Mouse (Mus musculus): ENCODE results near the gene Rnaseh1. TPM values are rescaled to one million over a fixed set of nuclear protein-coding genes. Genes with fewer than 3 reads are reported as not detected.

The Rnaseh1 gene
- polyA plus RNA-seq, 1 experiment from 2014 or later = 28.8 TPM

- DNase-seq (ENCODE audit: low spot score, missing footprints) (no peak), ATAC-seq (ENCODE audit: low FRiP score) (no peak)
- Histone ChIP-seq H3K9me3 (ENCODE audit: control insufficient read depth, low read length) (no peaks in the 10 kb centered on the region), H3K4me1 (ENCODE audit: control insufficient read depth, insufficient read depth, low read length) (no peaks in the 10 kb centered on the region), H3K4me3 (ENCODE audit: low read depth, low read length) (no peak overlapping the region), H3K36me3 (ENCODE audit: control insufficient read depth, insufficient read depth, low read length) (0 out of 2 replicates have a peak, but pooled peaks cover 3% of the 10 kb centered on the region), H3K27me3 (ENCODE audit: control insufficient read depth, insufficient read depth, low read length) (no peaks in the 10 kb centered on the region), H3K4me2 (no peak overlapping the region), H3K9ac (ENCODE audit: low read length) (no peak overlapping the region), H3K27ac (ENCODE audit: low read depth, low read length) (no peak overlapping the region)
- WGBS = 73% methylated on average over 3 of the region's 3 CpGs
Observed at GRCm38 (mm10) chr12:28685771-28686170, 36.4 kb downstream of the Rnaseh1 start.

GRCm38 (mm10) chr12:28686199-28686879 is 36.9 kb downstream of the Rnaseh1 start:
- no peak for ATAC-seq (ENCODE audit: low FRiP score)
- H3K27ac ChIP-seq (ENCODE audit: low read depth, low read length) = no peak overlapping the region
- WGBS = 75% methylated on average over 8 of the region's 8 CpGs

GRCm38 (mm10) chr12:28688996-28689395 is 39.6 kb downstream of the Rnaseh1 start:
- WGBS = 65% methylated on average over 6 of the region's 6 CpGs
- Histone ChIP-seq H3K9me3 (ENCODE audit: control insufficient read depth, low read length) (no peaks in the 10 kb centered on the region), H3K27ac (ENCODE audit: low read depth, low read length) (no peak overlapping the region), H3K4me3 (ENCODE audit: low read depth, low read length) (no peak overlapping the region), H3K4me2 (no peak overlapping the region), H3K27me3 (ENCODE audit: control insufficient read depth, insufficient read depth, low read length) (no peaks in the 10 kb centered on the region), H3K4me1 (ENCODE audit: control insufficient read depth, insufficient read depth, low read length) (no peaks in the 10 kb centered on the region), H3K36me3 (ENCODE audit: control insufficient read depth, insufficient read depth, low read length) (peaks cover 6% of the 10 kb centered on the region; the same call in 1 of the 2 replicates), H3K9ac (ENCODE audit: low read length) (no peak overlapping the region)
- DNase-seq (ENCODE audit: low spot score, missing footprints) (no peak), ATAC-seq (ENCODE audit: low FRiP score) (no peak)

More at GRCm38 (mm10) chr12:28686199-28686879, 36.9 kb downstream of the Rnaseh1 start:
- no peak overlapping the region for H3K4me3 ChIP-seq (ENCODE audit: low read depth, low read length)
- H3K36me3 ChIP-seq (ENCODE audit: control insufficient read depth, insufficient read depth, low read length) = peaks cover 6% of the 10 kb centered on the region; the same call in 1 of the 2 replicates
- H3K4me1 ChIP-seq (ENCODE audit: control insufficient read depth, insufficient read depth, low read length) = no peaks in the 10 kb centered on the region
- H3K27me3 ChIP-seq (ENCODE audit: control insufficient read depth, insufficient read depth, low read length) = no peaks in the 10 kb centered on the region
- no peak overlapping the region for H3K4me2 ChIP-seq
- DNase-seq (ENCODE audit: low spot score, missing footprints) = no peak
- H3K9ac ChIP-seq (ENCODE audit: low read length) = no peak overlapping the region
- H3K9me3 ChIP-seq (ENCODE audit: control insufficient read depth, low read length) = no peaks in the 10 kb centered on the region

- H3K27ac ChIP-seq (ENCODE audit: low read depth, low read length) = no peak overlapping the region
- no peak overlapping the region for H3K4me2 ChIP-seq
- DNase-seq (ENCODE audit: low spot score, missing footprints) (no peak), ATAC-seq (ENCODE audit: low FRiP score) (no peak)
- H3K36me3 ChIP-seq (ENCODE audit: control insufficient read depth, insufficient read depth, low read length) = peaks cover 6% of the 10 kb centered on the region; the same call in 1 of the 2 replicates
- no peak overlapping the region for H3K4me3 ChIP-seq (ENCODE audit: low read depth, low read length)
- H3K9ac ChIP-seq (ENCODE audit: low read length) = no peak overlapping the region
- H3K27me3 ChIP-seq (ENCODE audit: control insufficient read depth, insufficient read depth, low read length) = no peaks in the 10 kb centered on the region
- no peaks in the 10 kb centered on the region for H3K4me1 ChIP-seq (ENCODE audit: control insufficient read depth, insufficient read depth, low read length)
- WGBS = 97% methylated on average over 7 of the region's 7 CpGs
- no peaks in the 10 kb centered on the region for H3K9me3 ChIP-seq (ENCODE audit: control insufficient read depth, low read length)
Observed at GRCm38 (mm10) chr12:28690730-28691129, 41.3 kb downstream of the Rnaseh1 start.

GRCm38 (mm10) chr12:28693738-28694137 is 44.3 kb downstream of the Rnaseh1 start:
- Histone ChIP-seq H3K27me3 (ENCODE audit: control insufficient read depth, insufficient read depth, low read length) (no peaks in the 10 kb centered on the region), H3K4me2 (no peak overlapping the region), H3K4me3 (ENCODE audit: low read depth, low read length) (no peak overlapping the region), H3K9ac (ENCODE audit: low read length) (no peak overlapping the region), H3K4me1 (ENCODE audit: control insufficient read depth, insufficient read depth, low read length) (no peaks in the 10 kb centered on the region), H3K9me3 (ENCODE audit: control insufficient read depth, low read length) (no peaks in the 10 kb centered on the region), H3K36me3 (ENCODE audit: control insufficient read depth, insufficient read depth, low read length) (peaks cover 6% of the 10 kb centered on the region; the same call in 1 of the 2 replicates), H3K27ac (ENCODE audit: low read depth, low read length) (no peak overlapping the region)
- 90% methylated on average over 3 of the region's 3 CpGs for WGBS
- no peak for DNase-seq (ENCODE audit: low spot score, missing footprints)
- no peak for ATAC-seq (ENCODE audit: low FRiP score)

GRCm38 (mm10) chr12:28694231-28694630 is 44.8 kb downstream of the Rnaseh1 start:
- Histone ChIP-seq H3K4me2 (no peak overlapping the region), H3K36me3 (ENCODE audit: control insufficient read depth, insufficient read depth, low read length) (peaks cover 6% of the 10 kb centered on the region; the same call in 1 of the 2 replicates), H3K4me1 (ENCODE audit: control insufficient read depth, insufficient read depth, low read length) (no peaks in the 10 kb centered on the region), H3K27me3 (ENCODE audit: control insufficient read depth, insufficient read depth, low read length) (no peaks in the 10 kb centered on the region), H3K9me3 (ENCODE audit: control insufficient read depth, low read length) (no peaks in the 10 kb centered on the region), H3K4me3 (ENCODE audit: low read depth, low read length) (no peak overlapping the region), H3K27ac (ENCODE audit: low read depth, low read length) (no peak overlapping the region), H3K9ac (ENCODE audit: low read length) (no peak overlapping the region)
- no peak for ATAC-seq (ENCODE audit: low FRiP score)
- 91% methylated on average over 2 of the region's 2 CpGs for WGBS
- DNase-seq (ENCODE audit: low spot score, missing footprints) = no peak

- H3K4me1 ChIP-seq (ENCODE audit: control insufficient read depth, insufficient read depth, low read length) = no peaks in the 10 kb centered on the region
- no peaks in the 10 kb centered on the region for H3K9me3 ChIP-seq (ENCODE audit: control insufficient read depth, low read length)
- H3K9ac ChIP-seq (ENCODE audit: low read length) = no peak overlapping the region; the same call in 1 of the 2 replicates
- H3K4me2 ChIP-seq = no peak overlapping the region
- no peak overlapping the region for H3K27ac ChIP-seq (ENCODE audit: low read depth, low read length)
- ATAC-seq (ENCODE audit: low FRiP score) = no peak
- no peak for DNase-seq (ENCODE audit: low spot score, missing footprints)
- H3K4me3 ChIP-seq (ENCODE audit: low read depth, low read length) = no peak overlapping the region
- no peaks in the 10 kb centered on the region for H3K27me3 ChIP-seq (ENCODE audit: control insufficient read depth, insufficient read depth, low read length)
- peaks cover 6% of the 10 kb centered on the region; the same call in 1 of the 2 replicates for H3K36me3 ChIP-seq (ENCODE audit: control insufficient read depth, insufficient read depth, low read length)
- 94% methylated on average over 7 of the region's 7 CpGs for WGBS
Observed at GRCm38 (mm10) chr12:28694776-28695175, 45.4 kb downstream of the Rnaseh1 start.

GRCm38 (mm10) chr12:28697821-28698595 is 48.6 kb downstream of the Rnaseh1 start:
- Histone ChIP-seq H3K4me3 (ENCODE audit: low read depth, low read length) (no peak overlapping the region), H3K4me1 (ENCODE audit: control insufficient read depth, insufficient read depth, low read length) (peaks cover 4% of the 10 kb centered on the region), H3K27ac (ENCODE audit: low read depth, low read length) (no peak overlapping the region), H3K9me3 (ENCODE audit: control insufficient read depth, low read length) (no peaks in the 10 kb centered on the region), H3K4me2 (no peak overlapping the region), H3K9ac (ENCODE audit: low read length) (no peak overlapping the region), H3K36me3 (ENCODE audit: control insufficient read depth, insufficient read depth, low read length) (no peaks in the 10 kb centered on the region), H3K27me3 (ENCODE audit: control insufficient read depth, insufficient read depth, low read length) (no peaks in the 10 kb centered on the region)
- 72% methylated on average over 14 of the region's 14 CpGs for WGBS
- ATAC-seq (ENCODE audit: low FRiP score) (no peak), DNase-seq (ENCODE audit: low spot score, missing footprints) (no peak)

GRCm38 (mm10) chr12:28699086-28699485 is 49.7 kb downstream of the Rnaseh1 start:
- Histone ChIP-seq H3K27ac (ENCODE audit: low read depth, low read length) (no peak overlapping the region), H3K9me3 (ENCODE audit: control insufficient read depth, low read length) (no peaks in the 10 kb centered on the region), H3K4me2 (no peak overlapping the region), H3K4me1 (ENCODE audit: control insufficient read depth, insufficient read depth, low read length) (peaks cover 4% of the 10 kb centered on the region), H3K36me3 (ENCODE audit: control insufficient read depth, insufficient read depth, low read length) (no peaks in the 10 kb centered on the region), H3K27me3 (ENCODE audit: control insufficient read depth, insufficient read depth, low read length) (no peaks in the 10 kb centered on the region), H3K9ac (ENCODE audit: low read length) (no peak overlapping the region), H3K4me3 (ENCODE audit: low read depth, low read length) (no peak overlapping the region)
- 90% methylated on average over 5 of the region's 5 CpGs for WGBS
- no peak for ATAC-seq (ENCODE audit: low FRiP score)
- no peak for DNase-seq (ENCODE audit: low spot score, missing footprints)

All from midbrain, embryonic 11.5 days (tissue).